Mouse (Mus musculus) midbrain, postnatal 0 days (tissue): ENCODE measurements around the gene Dclk2. TPM values are rescaled to one million over a fixed set of nuclear protein-coding genes. Genes with fewer than 3 reads are reported as not detected.

Experiments
- ATAC-seq: fragments of 200-750 bp; cut with Nextera tagmentation; 2 replicates; pipeline ENCODE4 v1.8.0; 2017; ENCODE audit warnings: moderate number of reproducible peaks, mild to moderate bottlenecking, moderate TSS enrichment, moderate library complexity; ENCODE audit not compliant: low FRiP score
- DNase-seq: peaks from one replicate; pipeline ENCODE4 v3.0.0-alpha.2; 2015; ENCODE audit warnings: low spot score
- H3K27ac ChIP-seq: fragments of 300-500 bp; sonication (generic); 2 replicates; pipeline ENCODE4 v1.5.1; 2014; ENCODE audit warnings: low read depth, mild to moderate bottlenecking, low read length, mixed read lengths
- H3K27me3 ChIP-seq: fragments of 300-500 bp; sonication (generic); 2 replicates; pipeline ENCODE4 v1.6.1; 2014; ENCODE audit warnings: low read length, control low read depth, mixed read lengths; ENCODE audit not compliant: insufficient read depth
- H3K36me3 ChIP-seq: fragments of 300-500 bp; sonication (generic); 2 replicates; pipeline ENCODE4 v1.6.1; 2014; ENCODE audit warnings: low read length, control low read depth, mixed read lengths; ENCODE audit not compliant: insufficient read depth
- H3K4me1 ChIP-seq: fragments of 300-500 bp; sonication (generic); 2 replicates; pipeline ENCODE4 v1.6.1; 2014; ENCODE audit warnings: mild to moderate bottlenecking, control low read depth, antibody characterized with exemption, low read length, mixed read lengths; ENCODE audit not compliant: insufficient read depth
- H3K4me2 ChIP-seq: fragments of 300-500 bp; sonication (generic); 2 replicates; pipeline ENCODE4 v1.6.1; 2014; ENCODE audit warnings: low read depth, mild to moderate bottlenecking, low read length, mixed read lengths; ENCODE audit not compliant: poor library complexity, severe bottlenecking
- H3K4me3 ChIP-seq: fragments of 300-500 bp; sonication (generic); 2 replicates; pipeline ENCODE4 v1.5.1; 2014; ENCODE audit warnings: low read depth, mild to moderate bottlenecking, low read length, moderate library complexity
- H3K9ac ChIP-seq: fragments of 300-500 bp; sonication (generic); replicated peaks from 2 replicates; pipeline ENCODE4 v1.6.1; 2014; ENCODE audit warnings: mild to moderate bottlenecking, low read length, moderate library complexity, mixed read lengths; ENCODE audit not compliant: poor library complexity, severe bottlenecking
- H3K9me3 ChIP-seq: fragments of 300-500 bp; sonication (generic); 2 replicates; pipeline ENCODE4 v1.6.1; 2016; ENCODE audit warnings: low read length, control low read depth
- CTCF ChIP-seq: IDR thresholded peaks from 2 replicates; pipeline ENCODE4 v1.5.1; 2016; ENCODE audit warnings: antibody characterized with exemption, mild to moderate bottlenecking
- WGBS: fragments of 180-500 bp; shearing (Covaris S2); extraction: QIAGEN DNeasy Blood & Tissue Kit; methylation state at CpG from one replicate; pipeline ENCODE4 v1.1.7; 2014; 5-methylcytosine and 5-hydroxymethylcytosine counted together
- polyA plus RNA-seq: library from polyadenylated mRNA; unstranded; fragments of >200 nt; fragmentation: Nextera tagmentation; extraction: Ambion mirVana; gene quantifications from 2 replicates; pipeline ENCODE4 v1.2.1, GENCODE M21; 2015
- total RNA-seq: library from RNA; depleted of rRNA; stranded (reverse); fragments of >200 nt; gene quantifications from 2 replicates; pipeline ENCODE4 v1.2.3, GENCODE M21; 2014

Dclk2 gene
- total and polyA plus RNA-seq, 2 experiments from 2014 or later = 71.6 to 158 TPM

DNA sequence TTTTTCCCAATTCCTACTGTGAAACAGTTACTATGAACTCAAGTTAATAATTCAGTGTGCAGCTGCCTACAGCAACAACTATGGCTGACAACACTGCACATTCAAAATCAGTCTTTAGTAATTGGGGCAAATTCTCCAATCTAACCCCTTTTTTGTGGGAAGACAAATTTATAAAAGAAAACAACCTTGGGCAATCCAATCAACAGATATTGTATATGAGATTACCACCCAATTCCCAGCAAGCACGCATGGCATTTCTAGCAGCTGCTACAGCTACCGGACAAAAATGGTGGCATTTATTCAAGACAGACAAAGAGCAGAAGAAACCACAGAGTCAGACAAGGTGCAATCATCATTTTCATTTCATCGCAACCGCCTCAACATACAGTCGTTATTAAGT lies 62.0 kb downstream of the Dclk2 start:
- Histone ChIP-seq H3K27ac (no peak overlapping the region), H3K4me2 (no peak overlapping the region)
- WGBS = 81% methylated on average over 5 of the region's 5 CpGs

DNA sequence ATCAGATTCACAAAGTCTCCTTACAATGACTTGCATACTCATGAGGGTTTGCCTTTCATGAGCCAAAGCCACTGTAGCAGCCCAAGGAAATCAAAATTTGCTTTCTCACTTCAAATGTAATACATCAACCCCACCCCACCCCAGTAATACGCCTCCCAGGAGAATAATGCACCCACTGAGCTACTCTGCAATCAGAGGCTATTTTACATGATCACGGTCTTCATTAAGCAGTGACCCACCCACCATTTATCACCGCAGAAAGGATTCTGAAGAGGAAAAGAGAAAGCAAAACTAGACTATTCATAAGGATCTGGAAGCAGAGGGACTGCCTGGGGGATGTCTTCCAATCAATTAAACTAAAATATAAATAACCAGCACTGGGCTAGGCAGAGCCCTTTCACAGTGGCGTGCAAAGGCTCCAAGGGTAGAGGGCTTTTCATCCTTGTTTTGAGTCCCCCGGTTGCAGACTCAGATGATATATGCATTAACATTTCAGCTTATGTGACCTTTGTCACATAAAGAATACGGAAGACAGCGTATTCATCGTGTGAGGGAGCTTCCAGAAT lies 62.7 kb downstream of the Dclk2 start:
- no peaks in the 10 kb centered on the region for H3K36me3 ChIP-seq
- H3K9me3 ChIP-seq = no peaks in the 10 kb centered on the region
- ATAC-seq = no peak
- 48% methylated on average over 8 of the region's 8 CpGs for whole genome bisulfite sequencing
- H3K27me3 ChIP-seq = no peaks in the 10 kb centered on the region
- H3K27ac ChIP-seq = no peak overlapping the region
- no peak for DNase-seq
- peaks cover 9% of the 10 kb centered on the region for H3K4me1 ChIP-seq
- H3K9ac ChIP-seq = no peak overlapping the region
- H3K4me2 ChIP-seq = no peak overlapping the region
- TF ChIP-seq CTCF = no peak
- no peak overlapping the region for H3K4me3 ChIP-seq

More for the DNA sequence above, 62.0 kb downstream of the Dclk2 start:
- no peak overlapping the region for H3K4me3 ChIP-seq
- DNase-seq = no peak
- H3K9me3 ChIP-seq = no peaks in the 10 kb centered on the region
- H3K9ac ChIP-seq = no peak overlapping the region
- TF ChIP-seq CTCF = no peak
- no peaks in the 10 kb centered on the region for H3K36me3 ChIP-seq
- H3K4me1 ChIP-seq = peaks cover 13% of the 10 kb centered on the region
- H3K27me3 ChIP-seq = no peaks in the 10 kb centered on the region
- no peak for ATAC-seq

- H3K9me3 ChIP-seq = no peaks in the 10 kb centered on the region
Measured at GRCm38 (mm10) chr3:86852867-86853266, 67.8 kb downstream of the Dclk2 start.

GRCm38 (mm10) chr3:86851131-86851530 lies 69.5 kb downstream of the Dclk2 start:
- H3K9ac ChIP-seq = no peak overlapping the region
- peaks cover 10% of the 10 kb centered on the region; the same call in 1 of the 2 replicates for H3K4me1 ChIP-seq
- 94% methylated on average over 7 of the region's 7 CpGs for WGBS
- no peak for TF ChIP-seq CTCF
- ATAC-seq (no peak), DNase-seq (no peak)
- no peaks in the 10 kb centered on the region for H3K9me3 ChIP-seq
- no peaks in the 10 kb centered on the region for H3K27me3 ChIP-seq
- H3K27ac ChIP-seq = no peak overlapping the region
- H3K36me3 ChIP-seq = no peaks in the 10 kb centered on the region
- H3K4me3 ChIP-seq = no peak overlapping the region
- H3K4me2 ChIP-seq = no peak overlapping the region

More at GRCm38 (mm10) chr3:86852867-86853266, 67.8 kb downstream of the Dclk2 start:
- TF ChIP-seq CTCF = no peak
- 21% methylated on average over 3 of the region's 3 CpGs for WGBS
- Histone ChIP-seq H3K27ac (no peak overlapping the region), H3K4me1 (0 out of 2 replicates have a peak, but pooled peaks cover 8% of the 10 kb centered on the region), H3K9ac (no peak overlapping the region), H3K4me2 (no peak overlapping the region), H3K27me3 (no peaks in the 10 kb centered on the region), H3K4me3 (no peak overlapping the region), H3K36me3 (no peaks in the 10 kb centered on the region)
- peak; percentile 62 for DNase-seq
- no peak for ATAC-seq

DNA sequence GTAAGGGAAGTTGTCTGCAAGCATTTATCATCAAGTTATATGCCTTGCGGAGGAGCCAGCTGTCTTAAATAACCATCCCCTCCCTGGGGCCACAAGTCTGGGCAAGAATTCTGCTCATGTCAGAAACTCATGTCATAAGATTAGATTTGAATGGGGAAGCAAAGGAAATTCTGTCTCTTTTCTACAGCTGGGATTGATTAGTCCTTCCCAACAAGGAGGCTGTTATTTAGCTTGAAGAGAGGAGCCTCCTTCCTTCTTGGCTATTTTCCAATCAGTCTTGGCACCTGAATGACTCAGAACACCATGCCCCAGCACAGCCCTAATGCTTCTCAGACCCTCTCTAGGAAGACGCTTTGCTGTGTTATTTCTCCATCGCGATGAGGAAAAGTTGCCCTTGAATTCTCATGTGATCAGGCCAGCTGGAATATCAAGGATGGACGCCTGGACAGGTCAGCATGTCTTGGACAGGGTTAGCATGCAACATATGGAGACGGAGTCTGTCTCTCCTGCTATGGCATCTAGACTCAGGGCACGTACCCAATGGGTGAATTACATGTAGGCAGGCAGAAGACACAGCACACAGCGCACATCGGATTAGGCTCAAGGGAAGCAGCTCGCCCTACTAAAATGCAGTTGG lies 70.1 kb downstream of the Dclk2 start:
- Histone ChIP-seq H3K4me2 (peak overlapping the region; percentile 13; the same call in 1 of the 2 replicates), H3K9ac (no peak overlapping the region)

DNA sequence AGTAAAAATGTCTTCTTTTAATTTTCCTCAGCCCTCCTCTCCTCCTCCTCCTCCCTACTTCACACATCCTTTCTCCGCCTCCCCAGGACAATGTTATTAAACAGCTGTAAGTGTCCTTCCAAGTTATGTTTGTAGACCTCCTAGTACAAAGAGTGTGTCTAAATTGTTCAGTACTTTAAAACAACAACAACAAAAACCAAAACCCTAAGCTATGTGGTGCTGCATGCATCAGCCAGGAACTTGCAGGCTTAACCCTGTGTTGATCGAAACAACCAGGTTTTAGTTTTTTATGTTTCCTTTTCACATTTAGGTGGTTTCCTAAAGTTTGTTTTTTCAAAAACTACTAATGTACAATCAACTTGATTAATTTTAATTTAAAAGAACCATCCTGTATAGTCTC lies 71.3 kb downstream of the Dclk2 start:
- Histone ChIP-seq H3K9me3 (no peaks in the 10 kb centered on the region), H3K9ac (no peak overlapping the region), H3K4me3 (no peak overlapping the region), H3K4me2 (no peak overlapping the region), H3K27me3 (no peaks in the 10 kb centered on the region), H3K36me3 (no peaks in the 10 kb centered on the region), H3K27ac (no peak overlapping the region), H3K4me1 (peaks cover 15% of the 10 kb centered on the region)
- ATAC-seq (no peak), DNase-seq (no peak)
- no peak for TF ChIP-seq CTCF
- WGBS = 84% methylated on average over 2 of the region's 2 CpGs

More for the DNA sequence above, 70.1 kb downstream of the Dclk2 start:
- TF ChIP-seq CTCF = no peak
- no peaks in the 10 kb centered on the region for H3K27me3 ChIP-seq
- peak overlapping the region; percentile 55; the same call in 1 of the 2 replicates for H3K27ac ChIP-seq
- WGBS = 65% methylated on average over 10 of the region's 10 CpGs
- no peaks in the 10 kb centered on the region for H3K9me3 ChIP-seq
- peak; percentile 31; the same call in 1 of the 2 replicates for ATAC-seq
- H3K4me1 ChIP-seq = peaks cover 15% of the 10 kb centered on the region
- H3K36me3 ChIP-seq = no peaks in the 10 kb centered on the region
- peak; percentile 74 for DNase-seq
- no peak overlapping the region for H3K4me3 ChIP-seq
